Mouse (Mus musculus): ENCODE measurements around the gene Henmt1.

The Henmt1 gene

DNA sequence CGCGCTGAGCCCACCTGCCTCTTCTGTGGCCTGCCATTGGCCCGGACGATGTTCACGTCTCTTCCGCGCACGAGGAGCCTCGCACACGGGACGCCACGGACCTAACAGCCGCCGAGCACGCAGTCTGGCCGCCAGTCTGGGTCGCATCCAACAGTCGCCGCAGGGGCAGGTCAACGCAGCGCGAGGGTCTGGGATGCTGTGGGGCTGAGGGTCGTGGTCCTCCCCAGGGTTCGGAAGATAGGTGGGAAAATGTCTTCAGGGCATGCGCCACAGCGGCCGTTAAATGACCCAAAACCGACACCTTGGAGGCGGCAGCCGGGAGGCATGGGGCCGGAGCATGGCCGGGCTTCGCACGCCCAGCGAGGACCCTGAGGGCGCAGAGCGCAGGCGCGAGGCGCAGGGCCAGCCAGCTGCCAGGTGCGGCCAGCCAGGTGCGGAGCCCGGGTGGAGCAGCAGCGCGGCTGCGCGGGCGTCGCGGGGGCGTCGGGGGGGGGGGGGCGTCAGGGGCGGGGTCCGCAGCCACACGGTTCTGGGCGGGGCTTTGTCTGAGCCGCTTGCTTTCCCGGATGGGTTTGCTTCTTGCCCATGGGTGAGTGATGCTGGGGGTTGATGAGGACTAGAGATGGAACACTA, 444 bp downstream of the Henmt1 start, which contains the start of gene Gm9857:
Gm9857 (minus strand) TSS at position 445 of the 633 bp plus-strand sequence.
- DNase-seq (ENCODE audit: low spot score), result no peak

DNA sequence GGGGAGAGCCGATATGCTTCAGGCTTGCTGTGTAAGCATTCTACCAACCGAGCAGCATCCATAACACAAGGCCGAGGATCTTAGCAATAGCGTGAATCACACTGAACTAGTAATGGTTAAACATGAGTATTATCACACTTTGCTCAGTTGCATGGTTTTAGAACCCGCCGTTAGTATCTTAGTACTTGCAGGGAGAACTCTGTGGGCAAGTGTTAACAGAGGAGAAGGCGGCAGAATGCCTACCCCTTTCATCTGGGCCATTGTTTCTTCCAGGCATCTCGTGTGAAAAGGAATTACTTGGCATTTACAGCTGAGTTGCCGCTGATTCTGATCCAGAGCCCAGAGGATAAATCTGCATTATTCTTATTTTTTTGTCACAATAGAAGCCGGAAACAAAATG, 1.3 kb downstream of the Henmt1 start:
- no peak for DNase-seq (ENCODE audit: low spot score)

DNA sequence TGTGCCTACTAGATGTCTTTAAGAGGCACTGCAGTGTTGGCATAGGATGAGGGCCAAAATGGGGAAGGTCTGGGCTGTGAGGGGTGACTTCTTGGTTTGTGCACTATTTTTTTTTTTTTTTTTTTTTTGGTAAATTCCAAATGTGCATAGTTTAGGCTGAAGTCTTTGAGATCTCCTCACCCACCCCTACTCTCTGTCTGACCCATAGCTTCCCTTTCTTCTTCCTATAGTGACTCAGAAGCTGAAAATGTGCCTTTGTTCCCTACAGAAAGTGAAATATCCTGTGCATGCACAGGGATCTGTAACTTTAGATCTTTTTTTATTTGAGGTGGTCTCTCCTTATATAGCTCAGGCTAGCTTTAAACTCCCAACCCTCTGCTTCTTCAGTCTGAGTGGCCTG, 18.3 kb downstream of the Henmt1 start:
- no peak for DNase-seq (ENCODE audit: low spot score)

DNA sequence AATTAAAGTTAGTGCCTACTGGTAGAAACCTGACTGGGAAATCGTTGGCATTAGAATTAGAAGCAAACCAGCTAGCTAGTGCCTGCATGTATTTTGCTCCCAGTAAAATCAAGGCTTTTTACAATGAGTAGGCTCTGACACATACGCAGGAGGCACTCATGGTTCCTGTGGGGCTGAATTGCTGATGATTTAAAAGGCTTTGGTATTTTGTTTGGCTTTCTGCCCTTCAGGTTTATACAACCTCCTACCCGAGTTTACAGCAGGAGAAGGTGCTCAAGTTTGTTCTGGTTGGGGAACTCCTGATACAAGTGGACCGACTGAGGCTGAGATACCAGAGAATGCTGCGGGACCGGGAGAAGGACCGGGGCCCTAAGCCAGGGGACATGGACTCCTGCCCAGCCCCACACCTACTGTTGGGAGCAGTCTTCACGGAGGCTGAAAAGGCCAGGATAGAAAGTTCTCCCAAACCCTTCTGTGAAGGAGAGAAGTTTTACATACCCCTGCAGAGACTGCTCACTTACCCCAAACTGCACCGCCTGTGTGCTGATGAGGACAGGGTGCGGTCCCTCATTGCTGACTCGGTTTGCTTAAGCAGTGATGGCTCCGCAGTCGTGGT, 20.1 kb downstream of the Henmt1 start:
- no peak for DNase-seq (ENCODE audit: low spot score)

DNA sequence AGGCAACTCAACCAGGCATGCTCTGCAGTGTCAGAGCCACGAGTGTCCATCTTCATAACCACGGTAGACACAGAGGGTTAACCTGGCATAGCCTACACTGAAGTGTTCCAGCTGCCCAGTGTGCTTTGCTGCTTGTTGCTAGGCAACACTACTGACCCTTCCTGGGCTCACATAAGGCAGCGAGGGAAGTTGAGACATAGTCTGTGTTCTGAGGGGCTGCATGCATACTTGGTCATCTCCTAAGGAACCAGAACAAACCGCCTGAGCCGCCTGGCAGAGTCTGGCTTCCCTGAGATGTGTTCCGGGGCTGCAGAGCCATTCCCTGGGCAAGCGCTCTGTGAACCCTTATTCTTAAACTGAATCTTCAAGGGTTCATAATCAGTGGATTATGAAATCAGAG, 21.6 kb downstream of the Henmt1 start:
- DNase-seq (ENCODE audit: low spot score), result no peak

DNA sequence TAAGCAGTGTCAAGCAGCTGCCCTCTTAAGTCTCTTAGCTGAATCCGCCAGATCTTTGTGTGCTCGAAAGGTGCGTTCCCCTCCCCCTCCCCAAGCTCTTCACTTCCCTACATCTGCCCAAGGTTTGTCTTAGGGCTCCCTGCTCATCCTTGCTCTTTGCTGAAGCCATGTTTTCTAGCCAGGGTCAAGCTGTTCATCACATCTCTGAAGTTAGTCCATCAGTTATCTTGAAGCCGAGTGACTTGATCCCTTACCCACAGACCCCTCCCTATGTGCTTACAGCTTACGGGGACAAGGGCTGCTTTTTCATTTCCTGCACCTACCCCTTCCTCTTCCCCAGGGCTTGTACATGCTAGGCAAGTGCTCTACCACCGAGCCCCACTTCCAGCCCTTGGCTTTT, 22.0 kb downstream of the Henmt1 start:
- no peak for DNase-seq (ENCODE audit: low spot score)

DNA sequence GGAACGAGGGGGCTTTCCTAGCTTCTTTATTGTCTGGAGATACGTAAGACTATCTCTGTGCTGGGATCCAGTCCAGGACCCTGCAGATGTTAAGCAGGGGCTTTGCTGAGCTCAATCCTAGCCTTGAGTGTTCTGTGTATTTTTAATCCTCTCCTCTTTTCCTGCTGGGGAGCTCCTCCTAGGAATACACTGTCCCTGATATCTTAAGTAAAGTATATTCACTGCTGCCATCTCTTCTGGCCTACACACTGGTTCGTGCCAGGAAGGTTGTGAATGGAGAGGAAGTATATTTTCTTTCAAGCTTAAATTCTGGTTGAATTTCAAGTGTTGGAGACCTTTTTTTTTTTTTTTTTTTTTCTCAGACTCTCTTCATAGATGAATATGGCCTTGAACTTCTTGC, 23.6 kb downstream of the Henmt1 start:
- DNase-seq (ENCODE audit: low spot score), result no peak

DNA sequence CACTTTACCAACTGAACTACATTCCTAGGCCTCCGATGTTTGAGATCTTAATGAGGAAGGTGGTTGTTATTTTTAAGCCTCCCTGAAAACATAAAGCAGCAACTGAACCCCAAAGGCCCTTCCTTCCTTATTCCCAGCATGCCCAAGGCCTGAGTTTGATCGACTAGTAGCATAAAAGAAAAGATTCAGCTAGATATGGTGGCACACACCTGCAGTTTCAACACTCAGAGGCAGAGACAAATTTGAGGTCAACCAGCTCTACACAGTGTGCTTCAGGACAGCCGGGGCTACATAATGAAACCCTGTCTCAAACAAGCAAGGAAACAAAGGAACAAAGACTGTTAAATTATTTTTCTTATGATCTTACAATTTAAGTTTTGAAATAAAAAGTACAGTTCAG, 24.1 kb downstream of the Henmt1 start:
- DNase-seq (ENCODE audit: low spot score), result no peak

DNA sequence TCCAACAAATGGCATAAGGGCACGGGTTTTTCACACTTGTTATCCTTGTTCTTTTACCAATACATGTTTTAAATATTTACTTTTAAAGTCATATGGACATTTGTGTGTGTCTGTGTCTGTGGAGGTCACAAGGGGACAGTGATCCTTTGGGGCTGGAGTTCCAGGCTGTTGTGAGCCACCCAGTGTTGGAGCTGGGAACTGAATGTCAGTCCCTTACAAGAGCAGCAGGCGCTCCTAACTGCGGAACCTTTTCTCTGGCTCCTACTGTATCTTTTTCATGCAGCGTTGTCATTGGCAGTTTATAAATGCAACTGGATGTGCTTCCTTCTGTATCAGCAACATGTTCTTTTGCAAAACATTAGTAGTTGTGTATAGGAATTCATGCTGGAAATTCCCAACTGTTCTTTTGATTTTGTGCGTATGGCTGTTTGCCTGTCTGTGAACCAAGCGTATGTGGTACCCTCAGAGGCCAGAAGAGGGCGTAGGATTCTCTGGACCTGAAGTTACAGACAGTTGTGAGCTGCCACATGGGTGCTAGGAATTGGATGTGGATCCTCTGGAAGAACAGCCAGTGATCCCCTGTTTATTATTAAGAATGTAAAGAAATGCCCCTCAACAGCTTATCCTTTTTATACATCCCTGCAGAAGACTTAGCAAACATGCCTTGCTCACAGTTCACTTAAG, 24.8 kb downstream of the Henmt1 start:
- no peak for DNase-seq (ENCODE audit: low spot score)

DNA sequence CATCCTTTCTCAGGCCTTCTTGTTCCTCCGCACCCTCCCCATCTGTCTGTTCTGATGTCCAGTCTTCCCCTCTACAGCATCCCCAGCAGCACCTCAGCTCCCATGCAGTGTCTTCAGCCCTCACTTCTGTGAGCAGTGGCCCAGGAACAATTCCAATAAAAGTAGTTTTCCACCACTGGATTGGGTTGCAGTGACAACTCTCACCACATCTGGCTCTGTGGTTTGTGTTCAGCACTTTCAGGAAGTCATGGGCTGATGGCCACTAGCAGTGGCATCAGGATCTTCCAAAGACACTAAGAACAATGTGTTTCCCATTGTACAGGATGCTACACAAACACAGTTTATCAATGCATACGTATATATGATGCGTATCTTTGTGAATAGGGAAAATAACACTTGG, 26.4 kb downstream of the Henmt1 start:
- DNase-seq (ENCODE audit: low spot score), result no peak

DNA sequence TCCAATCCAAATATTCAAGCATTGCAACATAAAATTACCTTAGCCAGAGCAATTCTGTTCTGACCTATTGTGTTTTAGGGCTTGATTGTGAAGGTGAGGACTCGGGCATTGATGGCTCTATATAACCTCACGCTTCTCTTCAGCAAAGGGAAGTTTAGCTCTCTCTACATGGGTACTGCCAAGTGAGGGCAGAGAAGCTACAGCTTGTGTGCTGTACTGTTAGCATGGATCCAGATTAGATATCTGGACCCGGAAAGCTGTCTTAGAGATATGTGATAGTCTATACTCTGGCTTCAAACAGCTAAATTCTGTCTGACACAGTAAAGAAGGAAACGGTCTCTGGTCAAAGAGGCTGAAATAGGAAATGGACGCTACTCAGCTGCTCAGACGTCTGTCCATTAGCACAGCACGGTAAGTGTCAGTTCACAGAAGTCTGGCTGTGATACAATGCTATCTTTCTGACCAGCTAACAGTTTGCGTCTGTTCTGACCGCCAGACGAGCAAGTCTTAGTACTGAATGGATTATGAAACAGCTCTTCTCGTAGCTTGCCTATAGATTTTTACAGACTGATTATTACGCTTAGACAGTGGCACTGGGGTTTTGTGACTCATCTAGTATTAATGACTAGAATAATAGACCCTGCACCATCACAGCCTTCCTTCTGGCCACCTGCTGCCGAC, 34.4 kb downstream of the Henmt1 start:
- DNase-seq (ENCODE audit: low spot score), result no peak

DNA sequence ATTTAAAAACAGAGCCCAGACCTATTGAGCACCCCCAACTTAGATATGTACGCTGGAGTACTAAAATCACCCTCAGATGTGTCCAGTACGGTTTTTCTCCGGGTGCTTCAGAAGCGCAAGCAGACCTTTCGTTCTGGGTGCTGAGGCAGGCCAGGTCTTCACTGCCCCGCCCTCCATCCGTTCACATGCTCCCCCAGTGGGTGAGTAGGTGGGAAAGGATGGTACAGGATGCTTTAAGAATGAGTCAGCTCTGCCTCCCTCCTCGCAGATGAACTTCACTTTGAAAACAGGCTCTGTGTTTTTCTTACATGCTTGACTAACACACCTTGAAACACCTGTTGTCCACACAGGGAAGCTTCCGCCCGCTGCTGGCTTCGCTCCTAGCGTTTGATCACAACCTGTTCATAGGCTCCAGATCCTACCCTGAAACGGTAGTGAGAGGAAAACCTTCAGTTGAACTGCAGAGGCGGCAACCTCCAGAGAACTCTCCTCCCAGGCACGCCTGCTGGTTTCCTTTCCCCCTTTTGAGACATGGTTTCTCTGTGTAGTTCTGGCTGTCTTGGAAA, 35.3 kb downstream of the Henmt1 start:
- no peak for DNase-seq (ENCODE audit: low spot score)

DNA sequence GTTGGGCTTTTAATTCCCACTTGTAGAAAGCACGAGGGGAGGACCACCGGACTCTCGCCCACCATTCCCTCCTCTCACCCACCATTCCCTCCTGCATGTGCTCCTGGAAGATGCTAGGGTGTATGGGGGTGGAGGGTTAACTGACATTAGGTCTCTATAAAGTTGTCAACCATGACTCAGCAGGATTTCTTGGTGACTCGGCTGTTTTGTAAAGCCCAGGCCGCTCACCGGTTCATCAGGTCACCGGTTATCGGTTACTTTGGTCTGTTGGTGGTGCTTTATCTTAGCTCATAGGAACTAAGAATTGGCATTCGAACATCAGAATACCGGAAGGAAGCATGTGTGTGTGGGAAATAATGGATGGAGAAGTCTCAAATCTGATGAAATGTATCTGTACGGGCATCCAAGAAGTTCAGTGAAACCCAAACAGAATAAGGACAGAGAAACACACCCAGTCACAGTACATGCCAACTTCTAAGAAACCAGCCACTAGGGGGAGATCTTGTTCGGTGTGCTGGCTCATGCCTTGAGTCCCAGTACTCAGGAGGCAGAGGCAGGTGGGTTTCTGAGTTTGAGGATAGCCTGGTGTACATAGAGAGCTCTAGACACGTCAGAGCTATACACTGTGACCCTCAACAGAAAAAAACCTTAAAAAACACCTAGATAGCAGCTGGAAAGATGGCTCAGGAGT, 37.8 kb downstream of the Henmt1 start:
- no peak for DNase-seq (ENCODE audit: low spot score)

DNA sequence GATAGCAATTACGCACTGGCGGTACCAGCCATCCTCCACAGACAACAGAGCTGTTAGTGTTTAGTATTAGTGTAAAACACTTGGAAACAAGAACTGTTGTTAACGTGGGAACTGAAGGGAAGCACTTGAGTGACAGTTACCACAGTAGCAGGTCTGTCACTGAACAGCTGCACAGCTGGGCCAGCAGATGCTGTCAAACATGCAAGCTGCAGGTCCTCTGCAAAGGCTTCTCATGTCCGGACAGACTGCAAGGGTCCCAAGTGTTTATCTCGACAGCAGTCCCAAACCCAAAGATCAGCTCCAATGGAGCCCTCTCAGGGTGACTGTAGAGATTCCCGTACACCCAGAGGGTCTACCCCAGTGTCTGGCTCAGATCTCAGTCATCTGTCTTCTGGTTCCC, 42.3 kb downstream of the Henmt1 start:
- DNase-seq (ENCODE audit: low spot score), result no peak

DNA sequence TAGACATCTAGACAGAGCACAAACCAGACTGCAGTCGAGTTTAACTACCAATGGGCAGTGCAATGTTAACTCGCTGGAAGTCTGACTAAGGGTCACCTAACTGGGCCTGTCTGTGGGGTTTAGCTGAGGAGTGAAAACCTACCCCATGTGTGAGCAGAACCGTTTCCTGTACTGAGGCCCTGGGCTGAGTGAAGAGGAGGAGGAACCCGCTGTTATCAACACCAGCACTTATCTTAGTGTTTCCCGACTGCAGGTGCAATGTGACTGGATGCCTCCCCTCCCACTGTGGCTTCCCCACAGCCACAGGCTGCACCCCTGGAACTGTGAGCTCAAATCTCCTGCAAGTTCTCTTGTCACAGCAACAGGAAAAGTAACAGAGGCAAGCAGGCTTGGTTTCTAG, 44.3 kb downstream of the Henmt1 start:
- no peak for DNase-seq (ENCODE audit: low spot score)

DNA sequence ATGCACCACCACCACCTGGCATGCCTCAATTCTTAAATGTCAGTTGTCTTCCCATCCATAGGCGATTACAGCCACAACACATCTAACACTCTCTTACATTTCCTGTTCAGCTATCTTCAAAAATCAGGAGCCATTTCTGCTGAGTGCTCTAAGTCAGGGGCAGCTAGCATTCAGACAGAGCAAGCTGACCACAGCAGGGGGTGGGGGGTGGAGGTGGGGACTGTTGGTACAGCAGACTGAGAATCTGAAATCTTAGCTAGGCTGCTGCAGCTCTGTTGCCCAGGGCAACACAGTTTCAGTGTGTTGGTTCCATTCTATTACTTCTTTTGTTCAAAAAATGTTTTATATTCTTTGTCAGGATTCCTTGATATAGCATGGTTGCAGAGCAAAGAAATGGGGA, 46.9 kb downstream of the Henmt1 start:
- DNase-seq (ENCODE audit: low spot score), result no peak

DNA sequence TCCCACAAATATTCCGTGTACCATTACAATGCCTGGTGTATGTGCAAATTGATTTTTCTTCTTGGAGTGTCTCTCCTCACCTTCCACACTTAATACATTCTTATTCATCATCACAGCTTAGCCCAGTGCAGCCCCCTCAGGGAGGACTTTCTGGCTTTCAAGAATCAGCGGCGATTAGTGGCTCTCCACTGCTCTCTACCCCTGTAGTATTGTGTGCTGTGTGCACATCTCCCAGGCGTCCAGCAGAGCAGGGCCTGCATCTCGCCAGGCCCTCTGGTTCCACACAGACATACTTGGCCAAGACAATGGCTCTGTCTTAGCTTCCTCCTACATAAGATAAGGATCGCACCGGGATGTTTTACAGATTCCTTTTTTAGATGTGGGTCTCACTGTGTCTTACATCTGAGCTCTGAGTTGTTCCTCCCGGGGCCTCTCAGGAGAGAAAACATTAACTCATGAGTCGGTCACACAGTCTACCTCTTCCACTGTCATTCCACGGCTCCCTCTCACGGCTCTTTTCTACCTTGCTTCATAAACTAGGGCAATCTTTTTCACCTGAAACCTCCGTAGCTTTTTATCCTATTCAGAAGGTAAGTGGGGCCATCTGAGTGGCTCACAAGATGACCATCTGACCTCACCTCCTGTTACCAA, 47.5 kb downstream of the Henmt1 start:
- no peak for DNase-seq (ENCODE audit: low spot score)

DNA sequence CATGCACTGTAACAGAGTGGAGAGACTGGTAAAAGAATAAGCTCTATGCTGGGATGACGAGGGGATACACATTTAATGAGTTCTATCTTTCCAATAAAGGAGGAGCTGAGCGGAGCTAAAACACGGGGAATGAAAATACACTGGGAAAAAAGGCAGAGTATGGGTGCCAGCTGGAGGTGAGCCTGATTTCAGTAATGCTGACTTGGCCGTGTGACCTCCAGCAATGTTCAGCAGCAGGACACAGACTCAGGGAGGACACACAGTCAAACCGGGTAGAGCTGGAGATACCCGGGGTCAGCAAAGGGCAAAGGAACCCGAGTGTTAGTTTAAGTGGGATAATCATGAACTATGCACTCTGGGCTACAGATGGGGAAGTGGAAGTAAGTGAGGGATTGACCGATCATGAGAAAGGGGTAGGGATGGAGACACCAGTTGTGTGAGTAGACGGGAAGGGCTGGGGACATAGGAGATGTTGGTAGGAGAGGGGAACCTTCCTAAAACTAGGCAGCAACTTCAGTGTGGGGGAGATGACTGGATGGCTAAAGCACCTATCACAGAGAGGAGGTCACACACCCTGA, 50.4 kb downstream of the Henmt1 start:
- DNase-seq (ENCODE audit: low spot score), result no peak

DNA sequence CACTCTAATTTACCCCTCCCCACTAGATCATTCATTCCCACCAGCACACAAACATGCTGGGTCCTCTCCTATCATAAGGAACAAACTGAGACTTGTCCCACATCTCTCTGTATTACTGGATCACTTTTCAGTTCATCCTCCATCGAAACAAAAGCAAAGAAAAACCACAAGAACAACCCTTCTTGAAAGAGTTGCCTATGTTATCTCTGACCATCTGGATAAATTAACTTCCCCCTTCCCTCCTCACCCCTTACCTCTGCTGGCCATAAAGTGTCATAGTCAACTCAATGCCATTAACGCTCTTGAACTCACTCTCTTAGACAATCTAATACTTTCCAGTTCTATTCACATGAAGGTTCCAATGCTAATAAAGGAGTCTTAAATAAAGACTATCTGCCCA, 54.8 kb downstream of the Henmt1 start:
- DNase-seq (ENCODE audit: low spot score), result no peak

DNA sequence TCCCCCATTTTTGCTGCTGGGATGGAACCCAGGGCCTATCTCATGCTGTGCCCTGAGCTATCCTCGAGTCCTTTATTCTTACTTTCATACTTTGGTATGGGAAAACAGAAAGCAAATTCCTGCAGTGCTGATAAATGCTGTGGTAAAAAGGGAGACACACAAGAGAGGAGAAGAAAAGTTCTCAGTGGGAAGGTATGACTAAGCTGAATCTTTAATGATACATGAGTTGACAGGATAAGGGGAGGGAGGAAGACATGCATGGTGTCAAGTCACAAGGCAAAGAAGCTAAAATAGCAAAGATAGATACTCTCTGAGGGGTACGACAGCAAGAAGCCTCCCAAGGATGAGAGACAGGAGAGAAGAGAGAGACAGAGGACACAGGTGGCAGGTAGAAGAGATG, 55.7 kb downstream of the Henmt1 start:
- no peak for DNase-seq (ENCODE audit: low spot score)

DNA sequence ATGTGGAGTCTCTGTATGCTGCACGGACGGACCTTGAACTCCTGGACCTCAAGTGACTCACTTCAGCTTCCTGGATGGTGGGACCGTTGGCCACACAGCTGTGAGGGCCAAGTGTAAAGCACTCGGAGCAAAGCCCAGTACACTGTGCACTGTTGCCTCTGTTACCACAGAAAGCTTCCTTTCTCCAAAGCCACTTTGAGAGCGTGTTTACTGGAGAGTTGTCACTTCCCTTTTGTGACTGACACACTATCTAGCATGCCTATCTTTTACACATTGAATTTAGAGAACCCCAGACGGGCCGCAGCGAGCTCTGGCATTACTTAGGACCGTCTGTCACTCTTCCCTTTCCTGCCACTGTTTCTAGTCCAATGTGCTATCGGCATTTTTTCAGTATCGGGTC, 57.6 kb downstream of the Henmt1 start:
- DNase-seq (ENCODE audit: low spot score), result no peak
